Mouse (Mus musculus) urinary bladder, postnatal 10 days (tissue): ENCODE results near the gene Slc47a2.

ENCODE experiments used
- DNase-seq: peaks from one replicate; pipeline ENCODE4 v3.0.0; 2022; ENCODE audit warnings: low spot score

Slc47a2 gene

GRCm38 (mm10) chr11:61283414-61284049 is 59.1 kb downstream of the Slc47a2 start:
- no peak for DNase-seq

- DNase-seq = no peak
Observed at GRCm38 (mm10) chr11:61278445-61279077, 64.1 kb downstream of the Slc47a2 start.

GRCm38 (mm10) chr11:61277937-61278336 is 64.7 kb downstream of the Slc47a2 start:
- no peak for DNase-seq

GRCm38 (mm10) chr11:61276482-61276881 is 66.2 kb downstream of the Slc47a2 start:
- no peak for DNase-seq

GRCm38 (mm10) chr11:61275106-61275505 is 67.6 kb downstream of the Slc47a2 start:
- DNase-seq = no peak

- DNase-seq = no peak
Observed at GRCm38 (mm10) chr11:61274421-61274820, 68.2 kb downstream of the Slc47a2 start.

GRCm38 (mm10) chr11:61273928-61274327 is 68.7 kb downstream of the Slc47a2 start:
- DNase-seq = no peak

- DNase-seq = no peak
Observed at GRCm38 (mm10) chr11:61271612-61272011, 71.0 kb downstream of the Slc47a2 start.

- no peak for DNase-seq
Observed at GRCm38 (mm10) chr11:61270406-61270805, 72.3 kb downstream of the Slc47a2 start.

- DNase-seq = no peak
Observed at GRCm38 (mm10) chr11:61268626-61269349, 73.9 kb downstream of the Slc47a2 start.

GRCm38 (mm10) chr11:61266551-61267533 is 75.8 kb downstream of the Slc47a2 start, which contains the start of gene Aldh3a2:
Gene Aldh3a2 (minus strand): TSS chr11:61267464.
- peak; percentile 79 for DNase-seq

GRCm38 (mm10) chr11:61263841-61264240 is 78.8 kb downstream of the Slc47a2 start:
- no peak for DNase-seq

GRCm38 (mm10) chr11:61262516-61262915 is 80.1 kb downstream of the Slc47a2 start:
- no peak for DNase-seq

GRCm38 (mm10) chr11:61259106-61259505 is 83.6 kb downstream of the Slc47a2 start:
- no peak for DNase-seq

GRCm38 (mm10) chr11:61252807-61253206 is 89.9 kb downstream of the Slc47a2 start:
- no peak for DNase-seq

GRCm38 (mm10) chr11:61251741-61252140 is 90.9 kb downstream of the Slc47a2 start:
- DNase-seq = no peak
